Mouse (Mus musculus) monocyte, adult 59 days (primary cell): Measurements from ENCODE around the gene Hras. TPM values are rescaled to one million over a fixed set of nuclear protein-coding genes. Genes with fewer than 3 reads are reported as not detected.

Source experiments
- total RNA-seq, 2 experiments: library from RNA; stranded (reverse); gene quantifications; one replicate each; pipeline ENCODE4 v1.2.4; 2023

Gene Hras
- 10 to 100 TPM; 24.5 to 27.3 TPM for total RNA-seq

GRCm38 (mm10) chr7:141193948-141194347 is at the start of gene Hras, which contains the start of gene Lrrc56:
Gene Hras (minus strand): TSS chr7:141194005.
Gene Lrrc56 (plus strand): TSS chr7:141194157.

GRCm38 (mm10) chr7:141228279-141229067 is 34.7 kb upstream of the Hras start, which contains the start of gene Phrf1:
Gene Phrf1 (plus strand): TSS chr7:141228784.

GRCm38 (mm10) chr7:141215101-141215879 is 21.5 kb upstream of the Hras start, which contains the start of gene Rassf7:
Gene Rassf7 (plus strand): TSS chr7:141215860.

GRCm38 (mm10) chr7:141213605-141214235 is 19.9 kb upstream of the Hras start, which contains the start of gene Lmntd2:
Gene Lmntd2 (minus strand): TSS chr7:141214080.

GRCm38 (mm10) chr7:141172116-141173006 is 21.4 kb downstream of the Hras start, which contains the start of gene Rnh1:
Gene Rnh1 (minus strand): TSS chr7:141172857.

Other genes with a start within 250 kb of the Hras start
- 1 to 10 TPM; 3.9 to 6.1 TPM for gene Ifitm5, start 243.7 kb downstream of the Hras start, total RNA-seq
- gene Gm45717, start 238.1 kb downstream of the Hras start, total RNA-seq: not detected
- 1,000 to 10,000 TPM; 1,104 to 1,118 TPM for gene Ifitm2, start 238.0 kb downstream of the Hras start, total RNA-seq
- gene Ifitm1, start 226.8 kb downstream of the Hras start, total RNA-seq: 10 to 100 TPM; 85.9 to 92.5 TPM
- 1,000 to 10,000 TPM; 1,975 to 2,125 TPM for gene Ifitm3, start 183.2 kb downstream of the Hras start, total RNA-seq
- 100 to 1,000 TPM; 424 to 464 TPM for gene Ifitm6, start 176.1 kb downstream of the Hras start, total RNA-seq
- not detected for gene Gm17387, start 164.9 kb downstream of the Hras start, total RNA-seq
- under 1 TPM in 1 of 2 experiments, not detected in 1; 0.27 TPM for gene B4galnt4, start 132.9 kb downstream of the Hras start, total RNA-seq
- 1 to 10 TPM; 5.5 to 7.9 TPM for gene Pkp3, start 115.8 kb downstream of the Hras start, total RNA-seq
- gene Sigirr, start 93.4 kb downstream of the Hras start, total RNA-seq: 1 to 10 TPM; 3.8 to 9.0 TPM
- not detected for gene Ano9, start 76.2 kb downstream of the Hras start, total RNA-seq
- gene Ptdss2, start 71.6 kb downstream of the Hras start, total RNA-seq: 1 to 10 TPM; 6.3 to 8.8 TPM
- 100 to 1,000 TPM; 144 to 160 TPM for gene Rnh1, start 21.1 kb downstream of the Hras start, total RNA-seq
- gene Lrrc56, start 152 bp upstream of the Hras start, total RNA-seq: 1 to 10 TPM; 5.6 to 6.2 TPM
- not detected for gene Lmntd2, start 20.1 kb upstream of the Hras start, total RNA-seq
- gene Rassf7, start 21.9 kb upstream of the Hras start, total RNA-seq: 1 to 10 TPM; 1.8 to 2.8 TPM
- 100 to 1,000 TPM; 109 to 116 TPM for gene Phrf1, start 34.8 kb upstream of the Hras start, total RNA-seq
- 100 to 1,000 TPM; 105 to 145 TPM for gene Irf7, start 72.5 kb upstream of the Hras start, total RNA-seq
- gene Cdhr5, start 82.8 kb upstream of the Hras start, total RNA-seq: not detected
- not detected for gene Sct, start 85.1 kb upstream of the Hras start, total RNA-seq
- gene Drd4, start 98.0 kb upstream of the Hras start, total RNA-seq: not detected
- 10 to 100 TPM; 30.2 to 30.5 TPM for gene Deaf1, start 133.7 kb upstream of the Hras start, total RNA-seq
- 1 to 10 TPM; 5.4 to 7.1 TPM for gene Tmem80, start 133.7 kb upstream of the Hras start, total RNA-seq
- not detected for gene Eps8l2, start 144.9 kb upstream of the Hras start, total RNA-seq
- gene Taldo1, start 198.2 kb upstream of the Hras start, total RNA-seq: 100 to 1,000 TPM; 469 to 488 TPM
- gene Gatd1, start 220.1 kb upstream of the Hras start, total RNA-seq: 10 to 100 TPM; 28.9 to 32.7 TPM
- gene Cend1, start 235.5 kb upstream of the Hras start, total RNA-seq: not detected
- gene Slc25a22, start 243.9 kb upstream of the Hras start, total RNA-seq: 10 to 100 TPM; 34.3 to 35.9 TPM